Mouse (Mus musculus): Measurements from ENCODE around the gene B3galnt1. TPM values are rescaled to one million over a fixed set of nuclear protein-coding genes. Genes with fewer than 3 reads are reported as not detected.

The B3galnt1 gene
- polyA plus RNA-seq (2017; shearing (Covaris generic)): not detected

GRCm38 (mm10) chr3:69598261-69599165 lies at the start of gene B3galnt1:
TSS of gene B3galnt1 (minus strand) at chr3:69598960.

Other genes with a start within 250 kb of the B3galnt1 start
- 186 TPM for gene Nmd3, start 123.0 kb upstream of the B3galnt1 start, polyA plus RNA-seq (2017; shearing (Covaris generic))